8 mouse cellular contexts compared by ENCODE assay signal in genomic region chr17:28008565-28008981, GRCm38 (mm10).
A peak's percentile ranks its signal among the peaks of the same experiment; 100 is the strongest.
DNase-seq lines count a peak whose midpoint lies in the region; ATAC-seq and TF ChIP-seq lines count a peak whose summit lies in the region.

No protein-coding gene starts in this region.

- no peaks in the 10 kb centered on the region for H3K9me3 ChIP-seq in embryonic facial prominence, embryonic 13.5 days
- no peaks in the 10 kb centered on the region for H3K9me3 ChIP-seq in hindbrain, embryonic 12.5 days (replicated peaks)

- no peak for TF ChIP-seq CTCF in left cerebral cortex, adult 2 months (IDR thresholded peaks at IDR 0.05)

- DNase-seq in left cerebral cortex, adult 2 months (ENCODE audit: extremely low spot score in 1 of 2, low spot score in 2 of 2): no peak
- no peak for DNase-seq in left cerebral cortex, postnatal 4 days
- DNase-seq in lung, postnatal 4 days: peak; percentile 47 to 54
- DNase-seq in adrenal gland, postnatal 14 days: no peak
- no peak for DNase-seq in ovary, adult 18-20 months (ENCODE audit: low spot score)
- no peak for DNase-seq in spleen, postnatal 36 days (ENCODE audit: low spot score in 2 of 2)

- intact Hi-C loops in left cerebral cortex, adult 2 months (cut with DNase I): loop anchor here (2.0 to 5.0 kb wide), 2 partner anchors 22 to 34 kb away; no protein-coding TSS in a partner anchor
- intact Hi-C loops in left cerebral cortex, postnatal 4 days (cut with DNase I): no loop called here

- peak overlapping the region; percentile 41; the same call in 1 of the 2 replicates for H3K9ac ChIP-seq in embryonic facial prominence, embryonic 13.5 days
- no peak overlapping the region for H3K9ac ChIP-seq in hindbrain, embryonic 12.5 days

- no peak for ATAC-seq in embryonic facial prominence, embryonic 13.5 days (ENCODE audit: insufficient number of reproducible peaks, insufficient read depth, low FRiP score, low TSS enrichment, low read depth)
- ATAC-seq in hindbrain, embryonic 12.5 days (ENCODE audit: low FRiP score): no peak

- peak overlapping the region; percentile 74 for H3K27ac ChIP-seq in left cerebral cortex, adult 2 months
- peak overlapping the region; percentile 90; the same call in 1 of the 2 replicates for H3K27ac ChIP-seq in embryonic facial prominence, embryonic 13.5 days
- no peak overlapping the region for H3K27ac ChIP-seq in hindbrain, embryonic 12.5 days

- WGBS in embryonic facial prominence, embryonic 13.5 days: 55% methylated on average over 8 of the region's 8 CpGs
- WGBS in hindbrain, embryonic 12.5 days: 63% methylated on average over 8 of the region's 8 CpGs

- peaks cover 19% of the 10 kb centered on the region; the same call in 1 of the 2 replicates for H3K36me3 ChIP-seq in embryonic facial prominence, embryonic 13.5 days
- peaks cover 30% of the 10 kb centered on the region for H3K36me3 ChIP-seq in hindbrain, embryonic 12.5 days

- no peaks in the 10 kb centered on the region for H3K27me3 ChIP-seq in embryonic facial prominence, embryonic 13.5 days
- H3K27me3 ChIP-seq in hindbrain, embryonic 12.5 days: no peaks in the 10 kb centered on the region

- H3K4me2 ChIP-seq in embryonic facial prominence, embryonic 13.5 days: peak overlapping the region; percentile 54
- peak overlapping the region; percentile 38 for H3K4me2 ChIP-seq in hindbrain, embryonic 12.5 days (replicated peaks)

- H3K4me1 ChIP-seq in embryonic facial prominence, embryonic 13.5 days: peaks cover 69% of the 10 kb centered on the region
- H3K4me1 ChIP-seq in hindbrain, embryonic 12.5 days: peaks cover 63% of the 10 kb centered on the region

- peak overlapping the region; percentile 40 for H3K4me3 ChIP-seq in left cerebral cortex, adult 2 months
- H3K4me3 ChIP-seq in embryonic facial prominence, embryonic 13.5 days: peak overlapping the region; percentile 21
- 0 out of 2 replicates have a peak overlapping the region, but pooled peaks have one; percentile 8 for H3K4me3 ChIP-seq in hindbrain, embryonic 12.5 days

Comparison
In these comparisons a context has a peak if more than half of its experiments do, and no peak if none do; other contexts are left out.
1. DNase-seq: peak in lung, postnatal 4 days (2 of 2); none in left cerebral cortex, adult 2 months (0 of 2), left cerebral cortex, postnatal 4 days (single experiment), adrenal gland, postnatal 14 days (single experiment), ovary, adult 18-20 months (single experiment) and spleen, postnatal 36 days (0 of 2).
2. Peak in every context shown above with its lines, with median percentiles within 50 percentile points of each other: H3K4me3 ChIP-seq.